Mouse (Mus musculus) 416B (cell line): ENCODE data around the gene Adat3.
A peak's percentile ranks its signal among the peaks of the same experiment; 100 is the strongest.
"Not testable (repeated sequence)": the region's sequence is repeated elsewhere in the genome, so short reads cannot be mapped to it uniquely, and the experiment has no call there.

Experiments used
- DNase-seq: peaks from one replicate; pipeline ENCODE4 v3.0.0; 2011; ENCODE audit warnings: low read depth

The Adat3 gene

GRCm38 (mm10) chr10:80578131-80578750, 24.4 kb upstream of the Adat3 start:
- peak; percentile 93 for DNase-seq

- peak; percentile 97 for DNase-seq
These were observed 23.8 kb upstream of the Adat3 start for GRCm38 (mm10) chr10:80578911-80579310.

GRCm38 (mm10) chr10:80583047-80583446, 19.6 kb upstream of the Adat3 start:
- no peak for DNase-seq

DNA sequence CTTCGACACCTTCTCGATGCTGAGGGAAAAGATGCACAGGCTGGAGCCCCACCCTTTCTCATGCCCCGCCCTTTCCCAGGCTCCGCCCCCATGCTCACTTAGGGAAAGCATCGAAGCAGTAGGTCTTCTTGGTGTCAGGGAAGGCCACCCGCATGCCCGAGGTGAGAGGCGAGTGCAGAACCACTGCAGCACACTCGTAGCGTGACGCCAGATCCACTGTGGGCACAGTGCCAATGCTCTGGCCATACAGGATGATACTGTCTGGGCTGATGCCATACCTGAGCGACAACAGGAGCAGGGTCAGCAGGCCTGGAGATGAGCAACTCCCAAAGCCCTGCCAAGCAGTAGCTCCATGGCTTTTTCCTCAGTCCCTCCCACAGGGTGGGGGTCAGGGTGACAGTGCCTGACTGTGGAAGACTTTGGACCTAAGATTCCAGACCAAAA, 18.6 kb upstream of the Adat3 start:
- no peak for DNase-seq

DNA sequence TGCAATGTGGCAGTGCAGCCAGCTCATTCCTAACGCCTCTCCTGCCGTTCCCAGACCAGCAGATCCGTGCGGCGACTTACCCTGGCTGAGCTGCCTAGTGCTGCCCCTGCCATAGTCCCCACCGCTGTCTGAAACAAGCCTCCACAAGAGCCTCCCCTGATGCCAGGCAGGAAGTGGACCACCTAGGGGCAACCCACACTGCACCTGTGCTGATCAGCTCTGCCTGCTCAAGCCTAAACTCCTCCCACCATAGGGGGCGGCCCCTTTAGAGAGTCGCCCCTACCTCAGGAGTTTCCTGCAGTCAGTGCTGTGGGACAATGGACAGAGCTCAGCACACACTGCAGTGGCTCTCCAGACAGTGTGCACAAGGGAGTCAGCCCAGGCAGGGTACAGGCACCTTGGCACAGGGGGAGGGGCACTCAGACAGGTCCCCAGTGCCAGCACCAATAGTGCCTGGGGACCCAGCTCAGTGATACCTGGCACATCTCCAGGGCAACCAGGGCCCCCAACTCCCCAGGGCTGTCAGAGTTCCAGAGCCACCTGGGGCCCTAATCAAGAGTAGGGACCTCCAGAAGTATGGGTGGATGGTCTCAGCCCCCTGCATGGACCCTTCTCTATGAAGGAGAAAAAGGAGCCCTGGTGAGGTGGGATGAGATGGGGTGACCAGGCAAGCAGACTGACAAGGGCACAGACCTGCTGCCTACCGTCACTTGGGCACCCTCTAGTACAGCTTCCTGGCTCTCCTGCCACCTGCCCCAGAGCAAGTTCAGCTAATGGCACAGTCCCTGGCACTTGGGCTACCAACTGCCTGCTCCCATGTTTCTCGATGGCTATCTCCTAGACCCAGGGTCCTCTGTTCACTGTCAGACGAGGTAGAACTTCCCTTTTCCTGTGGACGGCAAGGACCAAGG, 17.8 kb upstream of the Adat3 start:
- no peak for DNase-seq

DNA sequence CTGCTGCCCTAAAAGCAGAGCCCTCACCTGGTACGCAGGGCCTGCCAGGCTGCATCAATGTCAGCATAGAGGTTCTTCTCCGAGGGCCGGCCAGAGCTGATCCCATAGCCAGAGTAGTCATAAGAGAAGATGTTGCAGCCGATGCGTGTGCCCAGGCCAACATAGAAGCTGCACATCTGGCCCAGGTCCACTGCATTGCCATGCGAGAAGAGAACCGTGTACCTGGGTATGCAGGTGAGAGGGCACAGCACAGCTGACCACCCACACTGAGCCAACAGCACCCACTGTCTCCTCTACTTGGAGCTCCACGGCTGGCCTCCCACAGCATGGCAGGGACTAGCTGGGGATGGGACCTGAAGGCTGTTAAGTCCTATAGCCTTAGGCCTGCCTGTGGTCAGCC, 17.1 kb upstream of the Adat3 start:
- DNase-seq, result no peak

DNA sequence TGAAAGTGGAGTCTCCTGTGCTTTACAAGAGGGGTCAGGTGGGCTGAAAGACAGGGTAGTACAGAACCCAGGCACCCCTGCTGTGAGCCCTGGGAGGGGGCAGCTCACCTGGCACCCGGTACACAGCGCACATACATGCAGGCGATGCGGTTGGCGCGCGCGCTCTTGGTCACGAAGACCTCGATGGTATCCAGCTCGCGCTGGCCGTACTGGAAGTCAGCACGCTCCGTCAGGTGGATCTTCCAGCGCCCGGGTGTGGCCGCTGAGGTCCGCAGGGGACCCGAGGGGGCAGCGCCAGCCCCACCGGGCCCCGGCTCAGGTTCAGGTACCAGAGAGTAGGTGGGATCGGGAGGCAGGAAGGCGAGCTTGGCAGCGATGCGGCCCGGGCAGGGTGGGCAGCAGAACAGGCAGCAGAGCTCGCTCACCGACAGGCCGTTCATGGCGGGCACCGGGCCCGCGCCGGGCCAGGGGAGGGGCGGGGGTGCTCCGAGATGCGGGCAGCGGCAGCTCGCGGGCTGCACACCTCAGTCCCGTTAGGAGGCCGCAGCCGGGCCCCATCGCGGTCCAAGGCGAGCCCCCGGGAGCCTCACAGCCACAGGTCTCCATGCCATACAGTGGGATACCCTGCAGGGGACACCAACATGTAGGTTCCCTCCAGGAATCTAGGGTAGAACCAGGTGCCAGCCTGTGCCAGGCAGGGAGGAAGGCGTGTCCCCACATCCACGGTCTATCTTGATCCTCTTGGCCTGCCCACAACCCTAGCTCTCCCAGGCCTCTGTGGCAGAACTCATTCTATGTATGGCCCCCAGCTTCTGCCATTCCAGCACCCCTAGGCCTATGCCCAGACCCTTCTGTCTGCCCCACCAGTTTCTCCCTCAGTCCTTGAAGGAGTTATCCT, 16.0 kb upstream of the Adat3 start:
- DNase-seq, result no peak

- DNase-seq, result no peak
These were observed 15.4 kb upstream of the Adat3 start for GRCm38 (mm10) chr10:80587305-80587657.

- DNase-seq, result peak; percentile 26
These were observed 13.4 kb upstream of the Adat3 start for GRCm38 (mm10) chr10:80589127-80589878.

DNA sequence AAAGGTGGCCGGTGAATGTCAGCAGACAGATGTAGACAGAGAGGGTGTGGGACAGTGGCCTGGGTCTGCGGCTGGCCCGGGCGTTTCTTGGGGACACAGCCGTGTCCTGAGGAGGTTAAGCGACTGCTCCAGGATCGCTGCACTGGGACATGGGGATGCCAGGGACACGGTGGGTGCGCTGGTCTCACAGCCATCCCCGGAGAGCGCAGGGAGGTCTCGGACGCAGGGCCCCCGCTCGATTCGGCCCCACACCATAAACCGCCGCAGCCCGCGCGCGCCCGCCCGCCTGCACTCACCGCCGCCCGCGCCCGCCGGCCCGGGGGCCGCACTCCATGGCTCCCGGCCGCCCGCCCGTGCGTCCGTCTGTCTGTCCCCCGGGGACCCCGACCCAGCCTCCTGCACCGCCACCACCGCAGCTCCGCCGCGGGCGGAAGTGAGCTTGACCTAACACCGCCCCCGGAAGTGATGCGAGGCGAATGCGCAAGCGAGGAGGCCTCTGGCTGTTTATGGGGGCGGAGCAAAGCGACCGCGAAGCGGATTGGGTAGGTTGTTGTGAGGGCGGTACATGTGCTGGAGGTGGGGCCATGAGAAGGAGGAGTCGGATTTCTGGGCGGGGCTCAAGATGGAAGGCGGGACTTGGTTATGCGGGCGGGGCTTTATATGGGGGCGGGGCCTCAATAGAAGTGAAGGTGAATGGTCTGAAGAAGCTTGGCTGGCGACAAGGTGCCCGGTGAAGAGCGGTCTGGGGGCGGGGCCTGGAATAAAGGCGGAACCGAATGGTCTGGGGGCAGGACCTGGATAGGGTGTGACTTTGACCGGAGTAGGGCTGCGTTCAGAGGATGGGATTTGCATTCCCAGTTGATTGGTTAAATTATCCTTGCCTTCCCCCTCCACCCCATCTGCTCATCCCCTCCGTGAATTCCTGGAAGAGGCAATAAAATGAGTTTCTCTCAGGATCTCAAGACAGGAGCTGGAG, 12.5 kb upstream of the Adat3 start, which contains the start of gene Abhd17a:
Gene Abhd17a (minus strand): TSS at position 463 of the 976 bp plus-strand sequence.
- DNase-seq, result peak; percentile 100

DNA sequence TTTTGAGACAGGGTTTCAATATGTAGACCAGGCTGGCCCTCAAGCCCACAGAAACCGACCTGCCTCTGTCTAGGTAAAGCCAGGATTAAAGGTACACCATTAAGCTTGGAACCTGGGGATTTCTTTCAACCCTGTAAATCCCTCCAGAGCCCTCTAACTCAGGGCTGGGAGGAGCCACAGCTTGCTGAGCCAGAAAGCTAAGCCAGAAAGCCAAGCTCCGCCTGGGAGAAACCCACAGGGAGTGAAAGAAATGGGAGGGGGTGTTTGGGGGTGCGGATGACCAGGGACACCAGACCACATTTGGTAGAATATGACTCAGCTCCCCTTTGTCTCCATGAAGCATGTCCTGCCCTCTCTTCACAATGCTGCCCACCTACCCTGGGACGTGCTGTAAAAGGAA, 6.4 kb upstream of the Adat3 start:
- no peak for DNase-seq

DNA sequence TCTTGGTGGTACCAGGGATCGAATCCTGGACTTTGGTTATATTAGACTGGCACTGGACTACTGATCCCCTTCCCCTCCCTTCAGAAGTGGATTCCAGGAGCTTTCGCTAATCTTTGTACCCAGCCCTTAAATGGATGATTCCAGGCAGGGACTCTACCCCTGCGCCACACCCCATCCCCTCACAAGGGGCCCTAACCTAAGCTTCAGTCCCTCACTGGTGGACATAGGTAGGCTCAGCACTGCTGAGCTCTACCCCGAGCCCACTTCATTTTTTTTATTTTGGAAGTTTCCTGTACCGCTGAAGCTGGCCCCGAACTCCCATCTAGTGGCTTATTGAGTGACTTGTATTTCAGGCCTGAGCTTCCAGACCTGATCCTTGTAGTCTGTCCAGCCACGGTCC, 684 bp downstream of the Adat3 start:
- DNase-seq, result no peak

DNA sequence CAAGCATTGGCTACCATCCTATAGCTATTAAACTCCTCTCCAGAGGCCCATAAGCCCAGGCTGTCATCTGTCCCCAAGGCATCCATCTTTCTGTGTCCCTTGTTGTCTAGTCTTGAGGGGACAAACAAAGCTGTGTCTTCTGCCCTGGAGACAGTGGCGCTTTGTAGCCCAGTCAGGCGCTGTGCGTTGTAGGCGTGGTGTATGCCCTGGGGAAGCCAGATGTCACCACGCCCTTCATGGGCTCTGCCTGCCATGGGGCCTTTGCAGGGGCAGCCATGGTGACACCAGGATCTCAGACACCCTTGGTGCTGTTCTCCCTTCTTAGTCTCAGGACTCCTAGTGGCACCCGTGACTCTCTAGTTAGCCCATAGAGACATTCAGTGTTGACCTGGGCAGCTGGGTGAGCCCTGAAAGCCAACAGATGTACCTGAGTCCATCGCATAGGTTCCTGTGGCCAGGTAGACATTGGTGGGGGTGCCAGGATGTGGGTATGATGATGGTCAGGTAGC, 1.4 kb downstream of the Adat3 start:
- no peak for DNase-seq

GRCm38 (mm10) chr10:80604988-80605387, 2.3 kb downstream of the Adat3 start:
- DNase-seq, result no peak

GRCm38 (mm10) chr10:80605721-80606120, 3.0 kb downstream of the Adat3 start, which contains the start of gene Gm49322:
Gm49322 (plus strand) TSS chr10:80606021.
- DNase-seq, result not testable (repeated sequence)

DNA sequence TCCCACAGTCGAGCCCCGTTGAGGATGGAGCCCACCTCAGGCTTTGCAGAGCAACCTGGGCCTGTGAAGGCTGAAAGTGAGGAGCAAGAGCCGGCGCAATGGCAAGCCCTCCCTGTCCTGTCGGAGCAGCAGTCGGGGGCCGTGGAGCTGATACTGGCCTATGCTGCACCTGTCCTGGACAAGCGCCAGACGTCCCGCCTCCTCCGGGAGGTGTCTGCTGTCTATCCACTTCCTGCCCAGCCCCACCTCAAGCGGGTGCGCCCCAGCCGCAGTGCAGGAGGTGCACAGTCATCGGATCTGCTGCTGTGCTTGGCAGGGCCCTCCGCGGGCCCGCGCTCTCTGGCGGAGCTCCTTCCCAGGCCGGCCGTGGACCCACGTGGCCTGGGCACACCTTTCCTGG, 3.6 kb downstream of the Adat3 start:
- DNase-seq, result no peak

DNA sequence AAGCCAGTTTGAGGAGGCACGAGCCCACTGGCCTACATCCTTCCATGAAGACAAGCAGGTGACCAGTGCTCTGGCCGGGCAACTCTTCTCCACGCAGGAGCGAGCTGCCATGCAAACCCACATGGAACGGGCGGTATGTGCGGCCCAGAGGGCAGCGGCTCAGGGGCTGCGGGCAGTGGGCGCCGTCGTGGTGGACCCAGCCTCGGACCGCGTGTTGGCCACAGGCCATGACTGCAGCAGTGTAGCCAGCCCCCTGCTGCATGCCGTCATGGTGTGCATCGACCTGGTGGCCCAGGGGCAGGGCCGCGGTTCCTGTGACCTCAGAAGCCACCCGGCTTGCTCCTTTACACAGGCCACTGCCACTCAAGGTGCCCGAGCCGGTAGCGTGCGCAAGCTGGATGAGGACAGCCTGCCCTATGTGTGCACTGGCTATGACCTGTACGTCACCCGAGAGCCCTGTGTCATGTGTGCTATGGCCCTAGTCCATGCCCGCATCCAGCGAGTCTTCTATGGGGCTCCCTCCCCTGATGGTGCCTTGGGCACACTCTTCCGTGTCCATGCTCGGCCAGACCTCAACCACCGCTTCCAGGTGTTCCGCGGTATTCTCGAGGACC, 4.2 kb downstream of the Adat3 start:
- no peak for DNase-seq

DNA sequence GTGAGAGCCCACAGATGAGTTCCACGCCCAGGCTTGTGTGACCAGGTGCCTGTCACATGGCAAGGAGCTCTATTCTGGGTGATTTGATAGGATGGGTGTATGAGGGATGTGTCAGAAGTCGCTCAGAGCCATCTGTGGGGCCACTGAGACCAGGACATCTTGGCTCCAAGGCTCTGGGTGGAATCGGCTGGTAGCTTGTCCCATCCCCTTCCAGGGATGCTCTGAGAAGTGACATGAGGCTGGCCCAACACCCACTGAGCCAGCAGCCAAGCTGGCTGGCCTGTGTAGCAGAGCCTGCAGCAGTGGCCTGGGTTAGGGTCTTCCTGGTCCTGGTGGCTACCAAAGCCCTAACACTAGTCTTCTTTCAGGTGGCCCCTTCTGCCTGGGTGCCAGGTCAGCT, 5.8 kb downstream of the Adat3 start:
- no peak for DNase-seq

DNA sequence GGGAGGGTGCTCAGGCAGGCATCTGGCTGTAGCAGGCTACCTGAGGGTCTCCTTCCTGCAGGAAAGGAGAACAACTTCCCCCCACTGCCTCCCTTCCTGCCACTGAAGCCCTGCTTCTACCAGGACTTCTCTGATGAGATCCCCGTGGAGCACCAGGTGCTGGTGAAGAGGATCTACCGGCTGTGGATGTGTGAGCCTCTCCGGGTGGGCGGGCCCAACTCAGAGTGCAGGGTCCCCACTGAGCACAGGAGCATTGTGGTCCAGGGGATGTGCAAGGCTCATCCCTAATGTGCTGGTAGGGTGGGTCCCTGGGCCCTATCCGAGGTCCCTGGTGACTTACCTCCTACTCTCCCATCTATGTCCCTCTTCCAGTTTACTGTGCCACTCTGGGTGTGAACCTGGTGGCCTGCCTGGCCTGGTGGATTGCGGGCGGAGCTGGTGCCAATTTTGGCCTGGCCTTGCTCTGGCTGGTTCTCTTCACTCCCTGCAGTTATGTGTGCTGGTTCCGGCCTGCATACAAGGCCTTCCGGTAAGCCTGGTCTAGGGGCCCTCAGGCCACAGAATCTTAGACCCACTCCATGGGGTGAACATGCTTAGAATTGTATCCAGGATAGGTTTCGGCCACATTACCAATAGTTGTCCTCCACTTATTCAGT, 6.7 kb downstream of the Adat3 start:
- DNase-seq, result no peak
